Mouse (Mus musculus) bone marrow, adult 2 months (tissue): ENCODE measurements around the gene Sfpq.

Experiments
- CTCF ChIP-seq: fragments of 200-500 bp; IDR thresholded peaks from 2 replicates; pipeline ENCODE4 v1.5.1; 2011; ENCODE audit warnings: low read length, control low read depth; ENCODE audit not compliant: control insufficient read depth, insufficient read depth
- POLR2A ChIP-seq: fragments of 200-500 bp; IDR thresholded peaks from 2 replicates; pipeline ENCODE4 v1.6.1; 2011; ENCODE audit warnings: low read depth, mild to moderate bottlenecking, control low read depth, low read length, borderline replicate concordance; ENCODE audit not compliant: control insufficient read depth

DNA sequence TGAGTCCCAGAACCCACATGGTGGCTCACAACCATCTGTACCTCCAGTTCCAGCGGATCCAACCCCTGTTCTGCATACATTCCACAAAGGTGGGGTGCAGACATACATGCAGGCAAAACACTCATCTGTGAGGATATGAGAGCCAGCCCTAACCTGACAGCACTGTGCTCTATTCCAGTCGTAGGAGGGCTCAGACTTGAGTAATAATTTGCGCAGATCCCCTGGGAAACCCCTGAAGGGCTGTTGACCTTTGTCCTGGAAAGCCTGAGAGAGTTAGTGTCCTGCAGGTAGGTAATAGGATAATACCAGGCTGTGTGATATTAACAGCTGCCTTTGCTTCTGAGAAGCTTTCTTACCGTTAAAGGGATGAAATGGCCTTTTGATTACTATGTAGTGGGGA is 32.6 kb upstream of the Sfpq start:
- no peak for TF ChIP-seq CTCF
- no peak for TF ChIP-seq POLR2A
